ENCODE assay signal across 12 mouse cellular contexts in the genomic region with DNA sequence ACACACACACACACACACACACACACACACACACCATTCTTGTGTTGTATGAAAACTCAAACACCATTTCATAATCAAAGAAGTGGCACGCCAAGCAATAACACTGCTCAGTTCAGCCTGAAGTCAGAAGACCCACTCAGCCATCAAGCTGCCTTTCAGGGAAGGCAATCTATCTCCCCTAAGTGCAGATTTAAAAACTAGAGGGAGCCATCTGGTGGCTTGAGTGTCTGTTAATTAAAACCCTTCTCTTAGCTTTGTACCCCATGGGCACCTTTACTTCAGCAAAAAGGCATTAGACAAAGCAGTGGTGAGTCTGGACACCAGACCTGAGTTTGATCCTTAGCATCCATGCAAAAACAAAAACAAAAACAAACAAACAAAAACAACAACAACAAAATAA.
DNase-seq lines count a peak whose midpoint lies in the region; ATAC-seq lines count a peak whose summit lies in the region.
"Had no signal": no experiment of that assay in that cellular context is flagged by ENCODE, and none has a peak within 500 bp of the region (broad histone marks: within the 10 kb centered on the region; RNA-seq: fewer than 3 reads in every experiment).

No protein-coding gene starts in this region.

- H3K4me3 ChIP-seq in neural tube, embryonic 15.5 days (replicated peaks) = no peak overlapping the region
- H3K4me3 ChIP-seq: liver, embryonic 12.5 days had no signal

- no peaks in the 10 kb centered on the region for H3K36me3 ChIP-seq in neural tube, embryonic 15.5 days
- H3K36me3 ChIP-seq: liver, embryonic 12.5 days had no signal

- peak; percentile 24 for DNase-seq in heart, postnatal 4 days
- no peak for DNase-seq in heart, adult 9 months (ENCODE audit: low spot score in 2 of 2)
- peak; percentile 6 for DNase-seq in lung, postnatal 14 days
- DNase-seq in lung, postnatal 4 days = no peak
- peak; percentile 51 for DNase-seq in adipocyte (ENCODE audit: low spot score)
- DNase-seq in right cerebral cortex, adult 18-20 months = no peak
- DNase-seq: adrenal gland, postnatal 14 days; cerebellum, postnatal 25 days; kidney, adult 18-20 months; thymus, postnatal 14 days had no signal

- 36% methylated on average over 1 of the region's 1 CpGs for WGBS in neural tube, embryonic 15.5 days

- H3K4me2 ChIP-seq in neural tube, embryonic 15.5 days = no peak overlapping the region
- H3K4me2 ChIP-seq: liver, embryonic 12.5 days had no signal

- 0 out of 2 replicates have a peak, but pooled peaks have one; percentile 25 for ATAC-seq in neural tube, embryonic 15.5 days (ENCODE audit: low FRiP score)
- ATAC-seq: liver, embryonic 12.5 days had no signal

- no peak overlapping the region for H3K9ac ChIP-seq in neural tube, embryonic 15.5 days (replicated peaks)
- H3K9ac ChIP-seq: liver, embryonic 12.5 days had no signal

- no peak overlapping the region for H3K27ac ChIP-seq in neural tube, embryonic 15.5 days (replicated peaks)
- H3K27ac ChIP-seq: liver, embryonic 12.5 days had no signal

- H3K27me3 ChIP-seq in neural tube, embryonic 15.5 days (replicated peaks) = no peaks in the 10 kb centered on the region
- H3K27me3 ChIP-seq: liver, embryonic 12.5 days had no signal

- H3K4me1 ChIP-seq in neural tube, embryonic 15.5 days = peaks cover 19% of the 10 kb centered on the region
- H3K4me1 ChIP-seq: liver, embryonic 12.5 days had no signal

- no peaks in the 10 kb centered on the region for H3K9me3 ChIP-seq in neural tube, embryonic 15.5 days (replicated peaks)
- H3K9me3 ChIP-seq: liver, embryonic 12.5 days had no signal

Comparison
In these comparisons a context has a peak if more than half of its experiments do, and no peak if none do; other contexts are left out.
1. DNase-seq: peak in heart, postnatal 4 days (single experiment), lung, postnatal 14 days (single experiment) and adipocyte (single experiment); none in heart, adult 9 months (0 of 2), lung, postnatal 4 days (0 of 2) and right cerebral cortex, adult 18-20 months (single experiment).